Comparison of ENCODE assay signal across 12 mouse cellular contexts in genomic region chr2:81143600-81143999, GRCm38 (mm10).
DNase-seq lines count a peak whose midpoint lies in the region; ATAC-seq lines count a peak whose summit lies in the region.
"Had no signal": no experiment of that assay in that cellular context is flagged by ENCODE, and none has a peak within 500 bp of the region (broad histone marks: within the 10 kb centered on the region; RNA-seq: fewer than 3 reads in every experiment).

No protein-coding gene starts in this region.

- H3K4me1 ChIP-seq in forebrain, embryonic 14.5 days (ENCODE audit: control insufficient read depth, insufficient read depth, low read length), result no peaks in the 10 kb centered on the region
- H3K4me1 ChIP-seq in forebrain, embryonic 15.5 days, result no peaks in the 10 kb centered on the region
- no peaks in the 10 kb centered on the region for H3K4me1 ChIP-seq in lung, embryonic 16.5 days (replicated peaks; ENCODE audit: control insufficient read depth, insufficient read depth, low read length)
- H3K4me1 ChIP-seq in hindbrain, embryonic 14.5 days (replicated peaks; ENCODE audit: control insufficient read depth, insufficient read depth, low read length), result no peaks in the 10 kb centered on the region
- H3K4me1 ChIP-seq in neural tube, embryonic 13.5 days (replicated peaks), result 0 out of 2 replicates have a peak, but pooled peaks cover 3% of the 10 kb centered on the region

- H3K9ac ChIP-seq in forebrain, embryonic 14.5 days (ENCODE audit: low read length), result no peak overlapping the region
- H3K9ac ChIP-seq in forebrain, embryonic 15.5 days (replicated peaks), result no peak overlapping the region
- no peak overlapping the region for H3K9ac ChIP-seq in lung, embryonic 16.5 days (ENCODE audit: low read length)
- H3K9ac ChIP-seq in hindbrain, embryonic 14.5 days, result no peak overlapping the region
- H3K9ac ChIP-seq in neural tube, embryonic 13.5 days, result no peak overlapping the region

- H3K4me2 ChIP-seq in forebrain, embryonic 14.5 days (ENCODE audit: low read length), result no peak overlapping the region
- H3K4me2 ChIP-seq in forebrain, embryonic 15.5 days (replicated peaks), result no peak overlapping the region
- H3K4me2 ChIP-seq in lung, embryonic 16.5 days (ENCODE audit: low read depth, low read length), result no peak overlapping the region
- H3K4me2 ChIP-seq in hindbrain, embryonic 14.5 days (replicated peaks), result no peak overlapping the region
- no peak overlapping the region for H3K4me2 ChIP-seq in neural tube, embryonic 13.5 days
- H3K4me2 ChIP-seq: heart, embryonic 11.5 days; liver, embryonic 11.5 days had no signal

- no peak for ATAC-seq in forebrain, embryonic 14.5 days
- ATAC-seq in forebrain, embryonic 15.5 days (replicated peaks), result no peak
- peak; percentile 64; the same call in 1 of the 2 replicates for ATAC-seq in lung, embryonic 16.5 days (ENCODE audit: low read depth)
- ATAC-seq in hindbrain, embryonic 14.5 days (ENCODE audit: low FRiP score), result peak; percentile 43; the same call in 1 of the 2 replicates
- ATAC-seq in neural tube, embryonic 13.5 days (ENCODE audit: low read depth), result peak; percentile 56; the same call in 1 of the 2 replicates
- no peak for ATAC-seq in megakaryocyte progenitor cell, adult 5-6 weeks (replicated peaks; ENCODE audit: poor library complexity)

- no peaks in the 10 kb centered on the region for H3K36me3 ChIP-seq in forebrain, embryonic 14.5 days (ENCODE audit: control insufficient read depth, insufficient read depth, low read length)
- H3K36me3 ChIP-seq in forebrain, embryonic 15.5 days, result no peaks in the 10 kb centered on the region
- H3K36me3 ChIP-seq in lung, embryonic 16.5 days (ENCODE audit: control insufficient read depth, insufficient read depth, low read length), result no peaks in the 10 kb centered on the region
- H3K36me3 ChIP-seq in hindbrain, embryonic 14.5 days (replicated peaks; ENCODE audit: control insufficient read depth, insufficient read depth), result no peaks in the 10 kb centered on the region
- no peaks in the 10 kb centered on the region for H3K36me3 ChIP-seq in neural tube, embryonic 13.5 days

- H3K27me3 ChIP-seq in forebrain, embryonic 14.5 days (replicated peaks; ENCODE audit: control insufficient read depth, insufficient read depth, low read length), result no peaks in the 10 kb centered on the region
- H3K27me3 ChIP-seq in forebrain, embryonic 15.5 days, result no peaks in the 10 kb centered on the region
- no peaks in the 10 kb centered on the region for H3K27me3 ChIP-seq in lung, embryonic 16.5 days (ENCODE audit: control insufficient read depth, insufficient read depth, low read depth, low read length)
- no peaks in the 10 kb centered on the region for H3K27me3 ChIP-seq in hindbrain, embryonic 14.5 days (ENCODE audit: control insufficient read depth, insufficient read depth, low read length)
- H3K27me3 ChIP-seq in neural tube, embryonic 13.5 days, result no peaks in the 10 kb centered on the region

- no peak overlapping the region for H3K27ac ChIP-seq in forebrain, embryonic 14.5 days (ENCODE audit: low read depth, low read length)
- H3K27ac ChIP-seq in forebrain, embryonic 15.5 days (replicated peaks), result no peak overlapping the region
- H3K27ac ChIP-seq in lung, embryonic 16.5 days (ENCODE audit: low read length), result no peak overlapping the region
- no peak overlapping the region for H3K27ac ChIP-seq in hindbrain, embryonic 14.5 days
- no peak overlapping the region for H3K27ac ChIP-seq in neural tube, embryonic 13.5 days (replicated peaks)

- no peak overlapping the region for H3K4me3 ChIP-seq in forebrain, embryonic 14.5 days (ENCODE audit: low read depth, low read length)
- no peak overlapping the region for H3K4me3 ChIP-seq in forebrain, embryonic 15.5 days
- no peak overlapping the region for H3K4me3 ChIP-seq in lung, embryonic 16.5 days (ENCODE audit: low read length)
- H3K4me3 ChIP-seq in hindbrain, embryonic 14.5 days (replicated peaks; ENCODE audit: low read length), result no peak overlapping the region
- no peak overlapping the region for H3K4me3 ChIP-seq in neural tube, embryonic 13.5 days

- DNase-seq in forebrain, embryonic 14.5 days (ENCODE audit: low spot score), result peak; percentile 1
- DNase-seq in lung, postnatal 36 days, result no peak
- peak; percentile 33 for DNase-seq in hindbrain, embryonic 14.5 days (ENCODE audit: low spot score)
- no peak for DNase-seq in ovary, postnatal 10 days (ENCODE audit: low spot score)
- DNase-seq: kidney, adult 2 months; spleen, adult 18-20 months had no signal

- WGBS in forebrain, embryonic 14.5 days, result 44% methylated on average over 4 of the region's 4 CpGs
- WGBS in forebrain, embryonic 15.5 days, result 40% methylated on average over 4 of the region's 4 CpGs
- 37% methylated on average over 4 of the region's 4 CpGs for WGBS in lung, embryonic 16.5 days
- WGBS in hindbrain, embryonic 14.5 days, result 40% methylated on average over 4 of the region's 4 CpGs
- WGBS in neural tube, embryonic 13.5 days, result 28% methylated on average over 4 of the region's 4 CpGs

- no peaks in the 10 kb centered on the region for H3K9me3 ChIP-seq in forebrain, embryonic 14.5 days (replicated peaks; ENCODE audit: control insufficient read depth, low read length)
- H3K9me3 ChIP-seq in forebrain, embryonic 15.5 days, result no peaks in the 10 kb centered on the region
- no peaks in the 10 kb centered on the region for H3K9me3 ChIP-seq in lung, embryonic 16.5 days (ENCODE audit: control insufficient read depth, low read length)
- H3K9me3 ChIP-seq in hindbrain, embryonic 14.5 days (ENCODE audit: control insufficient read depth, low read length), result no peaks in the 10 kb centered on the region
- H3K9me3 ChIP-seq in neural tube, embryonic 13.5 days, result no peaks in the 10 kb centered on the region

Comparison
In these comparisons a context has a peak if more than half of its experiments do, and no peak if none do; other contexts are left out.
1. ATAC-seq: peak in lung, embryonic 16.5 days (single experiment), hindbrain, embryonic 14.5 days (single experiment) and neural tube, embryonic 13.5 days (single experiment); none in forebrain, embryonic 14.5 days (single experiment), forebrain, embryonic 15.5 days (single experiment) and megakaryocyte progenitor cell, adult 5-6 weeks (single experiment).
2. DNase-seq: peak in forebrain, embryonic 14.5 days (single experiment) and hindbrain, embryonic 14.5 days (single experiment); none in lung, postnatal 36 days (single experiment) and ovary, postnatal 10 days (single experiment).